Mouse (Mus musculus) megakaryocyte, embryonic 14.5 days (primary cell): ENCODE measurements at regions not wholly inside any gene's neighbourhood (a gene's known extent, or its start where the extent isn't known, plus 50 kb on each side); places are given as distances from the start of the nearest gene placed in this dataset.

Source experiments
- H3K27me3 ChIP-seq: replicated peaks from 2 replicates; pipeline ENCODE3; 2012; ENCODE audit warnings: inconsistent platforms
- H3K36me3 ChIP-seq: replicated peaks from 2 replicates; pipeline ENCODE3; 2012; ENCODE audit warnings: low read length, inconsistent platforms, mixed read lengths
- H3K4me1 ChIP-seq: 2 replicates; pipeline ENCODE4 v1.6.1; 2012; ENCODE audit warnings: inconsistent platforms
- H3K4me3 ChIP-seq: replicated peaks from 2 replicates; pipeline ENCODE3; 2012; ENCODE audit warnings: moderate library complexity, mild to moderate bottlenecking, inconsistent platforms
- H3K9me3 ChIP-seq: 2 replicates; pipeline ENCODE4 v1.6.1; 2012; ENCODE audit warnings: inconsistent platforms
- FLI1 ChIP-seq: IDR thresholded peaks from 2 replicates; pipeline ENCODE4 v1.6.1; 2012; ENCODE audit warnings: low read length, inconsistent platforms, mixed read lengths
- GATA1 ChIP-seq: IDR thresholded peaks from 3 replicates; pipeline ENCODE4 v1.6.1; 2012; ENCODE audit warnings: mixed read lengths, low read length, inconsistent platforms, borderline replicate concordance

DNA sequence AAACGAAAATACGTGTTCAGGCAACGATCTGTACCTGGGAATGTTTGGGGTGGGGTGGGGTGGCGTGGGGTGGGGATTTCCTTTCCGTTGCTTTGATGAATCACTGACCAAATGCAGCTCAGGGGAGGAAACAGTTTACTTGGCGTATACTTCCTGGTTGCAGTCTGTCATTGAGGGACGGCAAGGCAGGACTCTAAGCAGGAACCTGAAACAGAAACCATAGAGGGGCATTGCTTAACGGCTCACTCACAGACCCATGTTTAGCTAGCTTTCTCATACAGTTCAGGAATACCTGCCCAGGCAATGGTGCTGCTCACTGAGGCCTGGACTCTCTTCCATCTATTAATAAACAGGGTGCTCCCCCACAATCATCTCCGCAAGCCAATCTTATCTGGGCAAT is 55.1 kb upstream of the Smox start:
- peaks cover 8% of the 10 kb centered on the region for H3K9me3 ChIP-seq
- peaks cover 3% of the 10 kb centered on the region for H3K36me3 ChIP-seq
- H3K27me3 ChIP-seq: no peaks in the 10 kb centered on the region
- TF ChIP-seq FLI1: no peak
- no peak for TF ChIP-seq GATA1
- peaks cover 23% of the 10 kb centered on the region for H3K4me1 ChIP-seq
- H3K4me3 ChIP-seq: no peak overlapping the region

DNA sequence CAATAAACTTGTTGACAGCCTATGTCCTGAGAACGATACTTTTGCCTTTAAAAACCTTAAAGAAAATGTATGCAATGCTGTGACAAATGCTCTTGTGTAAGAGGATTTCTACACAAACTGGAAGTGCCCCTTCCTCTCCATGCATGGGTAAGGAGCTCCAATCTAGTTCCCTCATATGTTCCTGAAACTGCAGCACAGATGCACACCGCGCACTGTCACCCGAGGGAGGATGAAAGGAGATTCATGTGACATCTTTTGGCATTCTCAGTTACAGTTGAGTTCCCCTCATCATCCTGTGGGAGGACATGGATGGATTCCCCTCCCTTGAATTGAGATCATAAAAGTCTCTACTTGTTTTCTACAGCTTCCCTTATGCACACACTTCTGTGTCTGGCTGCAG is 60.8 kb upstream of the Smox start:
- H3K27me3 ChIP-seq: no peaks in the 10 kb centered on the region

DNA sequence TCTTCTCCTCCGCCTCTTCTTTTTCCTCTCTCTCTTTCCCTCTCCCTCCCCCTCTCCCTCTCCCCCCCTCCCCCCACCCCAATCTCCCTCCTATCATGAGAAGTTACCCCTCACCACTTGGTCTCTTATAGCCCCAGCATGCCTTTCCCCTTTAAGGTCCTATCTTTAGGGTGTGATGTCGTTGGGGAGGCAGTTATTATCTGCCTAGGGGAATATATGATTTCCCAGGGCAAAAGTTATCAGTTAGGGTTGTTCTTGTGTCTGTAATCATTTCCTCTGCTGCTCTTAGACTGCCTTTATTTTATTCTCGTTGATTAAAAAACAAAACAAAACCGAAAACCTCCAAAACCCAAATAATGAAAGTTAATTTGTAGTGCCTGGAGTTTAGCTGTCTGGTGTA is 63.2 kb upstream of the Smox start:
- TF ChIP-seq FLI1: no peak
- no peak for TF ChIP-seq GATA1
- Histone ChIP-seq H3K27me3 (no peaks in the 10 kb centered on the region), H3K4me1 (peaks cover 68% of the 10 kb centered on the region), H3K36me3 (no peaks in the 10 kb centered on the region), H3K9me3 (no peaks in the 10 kb centered on the region), H3K4me3 (no peak overlapping the region)

More for the DNA sequence above, 60.8 kb upstream of the Smox start:
- Histone ChIP-seq H3K4me3 (no peak overlapping the region), H3K4me1 (peaks cover 55% of the 10 kb centered on the region), H3K36me3 (no peaks in the 10 kb centered on the region), H3K9me3 (no peaks in the 10 kb centered on the region)
- TF ChIP-seq GATA1 (no peak), FLI1 (no peak)

DNA sequence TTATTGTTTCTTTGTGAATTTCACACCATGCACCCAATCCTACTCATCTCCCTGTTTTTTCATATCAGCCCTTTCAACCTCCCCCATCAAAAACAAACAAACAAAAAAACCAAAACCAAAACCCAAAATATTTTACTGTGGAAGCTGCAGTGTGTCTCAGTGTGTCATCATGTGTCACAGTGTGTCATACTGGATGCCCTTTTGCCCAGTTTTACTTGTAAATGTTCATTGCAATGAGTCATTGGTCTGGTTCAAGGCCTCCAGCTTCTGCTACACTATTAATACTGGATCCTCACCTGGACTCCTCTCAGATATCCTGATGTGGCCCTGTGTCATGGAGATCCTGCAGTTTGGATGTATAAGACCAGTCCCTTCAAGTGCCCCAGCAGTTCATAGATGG is 64.4 kb upstream of the Smox start:
- TF ChIP-seq FLI1: no peak
- TF ChIP-seq GATA1: no peak
- peaks cover 80% of the 10 kb centered on the region for H3K4me1 ChIP-seq
- H3K27me3 ChIP-seq: no peaks in the 10 kb centered on the region
- no peaks in the 10 kb centered on the region for H3K36me3 ChIP-seq
- H3K9me3 ChIP-seq: no peaks in the 10 kb centered on the region
- no peak overlapping the region for H3K4me3 ChIP-seq

DNA sequence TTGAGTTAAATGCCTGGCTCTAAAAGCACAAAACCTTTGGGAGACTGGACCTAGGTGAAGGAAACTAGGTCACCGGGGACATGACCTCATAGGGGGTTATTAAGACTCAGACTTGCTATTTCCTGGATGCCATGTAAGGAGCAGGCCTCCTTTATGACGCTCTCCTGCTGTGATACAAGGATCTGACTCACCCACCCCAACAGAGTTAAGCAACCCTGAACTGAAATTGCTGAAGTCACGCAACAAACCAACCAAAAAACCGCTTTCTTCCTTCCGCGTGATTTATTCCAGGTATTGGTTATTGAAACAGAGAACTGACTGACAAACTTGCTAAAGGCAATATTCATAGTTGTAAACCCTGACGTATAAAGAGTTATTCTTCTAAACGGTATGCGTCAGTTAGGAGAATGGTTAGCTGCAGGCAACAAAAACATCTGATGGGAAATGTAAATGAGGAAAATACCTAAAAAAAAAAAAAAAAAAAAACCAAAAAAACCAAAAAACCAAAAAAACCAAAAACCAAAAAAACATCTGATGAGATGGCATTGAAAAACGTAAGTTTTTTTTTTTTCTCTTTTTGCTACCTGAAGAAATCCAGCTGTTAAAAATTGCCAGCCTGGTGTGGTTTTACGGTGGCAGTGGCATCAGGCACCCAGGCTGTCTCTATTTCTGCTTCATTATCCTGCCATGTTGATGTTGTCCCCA is 67.5 kb upstream of the Smox start:
- Histone ChIP-seq H3K4me3 (no peak overlapping the region), H3K27me3 (no peaks in the 10 kb centered on the region), H3K36me3 (no peaks in the 10 kb centered on the region), H3K9me3 (no peaks in the 10 kb centered on the region), H3K4me1 (peaks cover 70% of the 10 kb centered on the region)
- TF ChIP-seq FLI1 (no peak), GATA1 (no peak)

DNA sequence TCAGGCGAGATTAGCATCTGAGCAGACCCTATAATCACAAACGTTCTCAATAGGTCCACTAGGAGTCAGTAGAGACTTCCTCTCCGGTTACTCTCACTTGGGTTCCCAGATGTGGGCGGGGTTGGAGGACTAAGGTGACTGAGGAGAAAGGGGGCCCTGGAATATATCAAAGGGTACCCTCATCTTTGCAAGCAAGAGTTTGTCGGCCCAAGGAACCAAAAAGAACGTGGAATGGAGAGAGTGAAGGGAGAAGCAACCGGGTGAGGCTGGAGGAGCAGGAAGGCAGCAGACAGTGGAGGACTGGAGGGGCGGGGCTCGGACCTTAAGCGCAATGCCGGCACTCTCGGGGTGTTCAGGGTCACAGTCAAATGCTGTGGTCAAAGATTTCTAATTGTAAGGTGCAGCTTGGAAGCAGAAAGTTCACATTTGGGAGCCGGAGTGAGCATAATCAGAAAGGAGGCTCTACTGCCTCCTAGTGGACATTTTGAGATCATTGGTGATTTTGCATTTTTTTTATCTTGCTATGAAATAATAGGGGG is 68.3 kb upstream of the Smox start:
- Histone ChIP-seq H3K4me1 (peaks cover 71% of the 10 kb centered on the region), H3K4me3 (peak overlapping the region; percentile 94)
- TF ChIP-seq FLI1: no peak
- TF ChIP-seq GATA1: no peak

DNA sequence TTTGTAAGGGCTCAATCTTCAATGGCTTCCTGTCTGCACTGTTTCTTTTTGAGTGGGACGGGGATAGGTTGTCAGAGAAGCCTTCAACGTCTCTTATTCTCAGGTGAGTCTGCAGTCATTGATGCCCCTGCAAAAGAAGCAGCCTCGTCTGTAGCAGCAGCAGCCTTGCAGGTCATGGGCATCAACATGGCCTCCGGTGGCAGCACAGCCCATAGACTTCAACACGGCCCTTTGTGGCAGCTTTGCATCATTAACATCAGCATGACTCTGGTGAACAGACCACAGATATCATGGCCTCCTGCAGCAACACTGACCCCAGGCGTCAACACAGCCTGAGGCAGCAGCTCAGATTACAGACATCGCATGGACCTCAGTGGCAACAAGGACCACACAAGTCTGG is 65.4 kb upstream of the Rnf24 start:
- peak overlapping the region; percentile 21 for H3K4me3 ChIP-seq
- TF ChIP-seq FLI1 (no peak), GATA1 (no peak)
- no peaks in the 10 kb centered on the region for H3K9me3 ChIP-seq
- peaks cover 54% of the 10 kb centered on the region for H3K4me1 ChIP-seq
- peaks cover 1% of the 10 kb centered on the region for H3K27me3 ChIP-seq
- no peaks in the 10 kb centered on the region for H3K36me3 ChIP-seq

More for the DNA sequence above, 68.3 kb upstream of the Smox start:
- Histone ChIP-seq H3K36me3 (no peaks in the 10 kb centered on the region), H3K27me3 (no peaks in the 10 kb centered on the region), H3K9me3 (no peaks in the 10 kb centered on the region)

DNA sequence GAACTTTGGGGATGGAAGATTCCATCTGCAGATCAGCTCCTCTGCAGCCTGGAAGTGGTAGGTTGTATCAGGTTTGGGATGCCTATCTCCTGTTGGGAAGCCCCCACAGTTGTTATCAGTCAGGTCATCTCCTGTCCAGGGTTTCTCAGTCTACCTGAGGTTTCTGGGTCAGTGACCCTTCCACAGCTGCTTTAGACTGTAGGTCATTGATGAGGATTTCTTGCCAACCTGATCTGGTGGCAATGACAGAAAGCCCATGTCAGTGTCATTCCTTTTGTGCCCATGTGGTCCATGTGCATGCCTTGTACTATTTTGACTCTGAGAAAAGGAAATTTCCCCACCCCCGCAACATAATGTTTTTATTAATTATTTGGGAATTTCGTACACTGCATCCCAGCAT is 64.8 kb upstream of the Rnf24 start:
- Histone ChIP-seq H3K9me3 (no peaks in the 10 kb centered on the region), H3K4me3 (no peak overlapping the region), H3K4me1 (peaks cover 48% of the 10 kb centered on the region), H3K36me3 (no peaks in the 10 kb centered on the region), H3K27me3 (peaks cover 1% of the 10 kb centered on the region)
- TF ChIP-seq FLI1: no peak
- TF ChIP-seq GATA1: no peak

DNA sequence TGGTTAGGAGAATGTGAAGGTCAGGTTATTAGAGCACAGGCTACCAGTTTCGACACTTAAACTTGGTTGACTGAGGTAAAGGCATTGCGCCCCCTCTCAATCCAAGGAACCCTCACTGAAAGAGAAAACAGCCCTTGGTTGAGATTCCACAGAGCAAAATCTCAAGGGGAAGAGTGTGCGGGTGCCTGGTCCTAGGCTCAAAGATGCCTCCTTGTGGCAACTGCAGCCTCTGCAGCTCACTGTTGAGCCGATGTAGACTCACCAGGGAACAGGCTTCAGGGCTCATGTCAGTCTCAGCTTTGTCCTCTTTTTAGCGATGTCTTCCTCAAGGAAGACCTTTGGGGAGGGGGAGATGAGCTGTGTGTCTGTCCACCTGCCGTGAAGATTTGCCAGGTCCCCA is 63.8 kb upstream of the Rnf24 start:
- peaks cover 38% of the 10 kb centered on the region for H3K4me1 ChIP-seq
- TF ChIP-seq FLI1 (no peak), GATA1 (no peak)
- H3K36me3 ChIP-seq: no peaks in the 10 kb centered on the region
- no peaks in the 10 kb centered on the region for H3K9me3 ChIP-seq
- H3K27me3 ChIP-seq: peaks cover 1% of the 10 kb centered on the region
- peak overlapping the region; percentile 28 for H3K4me3 ChIP-seq

DNA sequence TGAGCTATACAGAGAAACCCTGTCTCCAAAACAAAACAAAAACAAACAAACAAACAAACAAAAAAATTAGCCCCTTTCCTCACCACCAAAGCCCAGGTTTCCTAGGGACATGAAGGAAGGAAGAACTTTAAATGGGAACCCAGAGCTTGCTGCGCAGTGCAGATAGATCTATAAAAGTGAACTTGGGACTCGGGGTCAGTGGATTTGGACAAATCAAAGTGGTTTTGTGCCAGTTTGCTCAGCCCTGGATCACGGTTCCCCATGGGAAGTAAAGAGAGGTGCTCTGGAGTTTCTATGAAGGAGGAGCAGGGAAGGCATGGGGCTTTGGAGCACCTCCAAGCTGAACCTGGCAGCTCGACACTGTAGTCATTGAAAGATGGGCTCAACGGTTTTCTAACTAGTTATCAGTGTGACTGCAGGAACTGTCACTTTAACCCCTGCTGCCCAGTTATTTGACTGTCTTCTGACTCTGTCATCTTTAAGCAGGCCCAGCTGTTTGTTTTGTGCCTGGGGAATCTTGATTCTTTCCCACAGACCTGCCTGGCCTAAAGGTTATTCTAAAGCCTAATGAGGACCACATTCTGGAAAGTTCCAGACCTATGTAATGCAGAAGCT is 58.3 kb upstream of the Rnf24 start:
- Histone ChIP-seq H3K27me3 (peaks cover 31% of the 10 kb centered on the region), H3K36me3 (no peaks in the 10 kb centered on the region), H3K4me3 (no peak overlapping the region), H3K4me1 (peaks cover 11% of the 10 kb centered on the region), H3K9me3 (no peaks in the 10 kb centered on the region)
- TF ChIP-seq GATA1 (no peak), FLI1 (no peak)
